Mouse (Mus musculus): ENCODE measurements around the gene Mapk11. TPM values are rescaled to one million over a fixed set of nuclear protein-coding genes. Genes with fewer than 3 reads are reported as not detected.

The Mapk11 gene
- total and polyA plus RNA-seq, 2 experiments from 2014 or later, result 19.3 to 34.8 TPM

- Histone ChIP-seq H3K4me2 (ENCODE audit: low read depth, low read length, poor library complexity, severe bottlenecking) (peak overlapping the region; percentile 96), H3K36me3 (ENCODE audit: insufficient read depth, low read length) (0 out of 2 replicates have a peak, but pooled peaks cover 4% of the 10 kb centered on the region), H3K9ac (replicated peaks; ENCODE audit: low read length, poor library complexity, severe bottlenecking) (peak overlapping the region; percentile 75), H3K27ac (ENCODE audit: low read depth, low read length) (peak overlapping the region; percentile 55), H3K4me3 (ENCODE audit: low read depth, low read length) (peak overlapping the region; percentile 59), H3K27me3 (ENCODE audit: insufficient read depth, low read length) (no peaks in the 10 kb centered on the region), H3K4me1 (ENCODE audit: insufficient read depth, low read length) (peaks cover 35% of the 10 kb centered on the region), H3K9me3 (ENCODE audit: low read length) (no peaks in the 10 kb centered on the region)
- WGBS, result under 1% methylated on average over 63 of the region's 65 CpGs
- TF ChIP-seq CTCF (IDR thresholded peaks at IDR 0.05), result peak; percentile 18; the same call in 1 of the 2 replicates
- ATAC-seq (ENCODE audit: low FRiP score), result peak; percentile 63
- DNase-seq (ENCODE audit: low spot score), result peak; percentile 67
Observed at GRCm38 (mm10) chr15:89173024-89173905, 23.8 kb upstream of the Mapk11 start.

DNA sequence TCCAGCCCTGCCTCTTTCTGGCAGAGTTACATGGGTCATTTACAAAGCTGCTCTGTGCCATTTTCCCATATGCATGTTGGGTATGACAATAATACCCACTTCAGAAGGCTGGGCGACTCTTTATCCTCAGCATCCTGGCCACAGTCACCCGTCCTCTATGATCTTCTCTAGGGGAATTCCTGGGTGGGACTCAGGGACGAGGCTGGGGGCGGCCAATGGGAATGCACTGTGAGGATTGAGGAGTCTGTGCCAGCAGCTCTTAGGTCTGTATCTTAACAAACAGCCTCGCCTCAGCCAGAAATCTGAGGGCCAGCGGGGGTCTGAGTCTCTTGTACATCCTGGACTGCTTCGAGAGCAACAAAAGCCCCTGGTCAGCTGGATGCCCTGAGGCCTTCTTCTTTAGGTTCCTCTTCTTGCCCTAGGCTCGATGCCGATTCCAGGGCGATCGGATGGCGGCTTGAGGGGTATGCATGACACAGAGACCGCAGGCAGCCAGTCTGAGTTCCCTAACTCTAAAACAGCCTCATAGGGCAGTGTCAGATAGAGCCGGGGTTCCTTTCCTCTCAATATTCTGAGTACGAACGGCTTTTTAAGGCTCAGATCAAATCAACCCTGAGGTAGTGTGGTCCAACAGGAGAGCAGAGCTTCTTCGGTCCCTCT, 23.0 kb upstream of the Mapk11 start:
- H3K4me1 ChIP-seq (ENCODE audit: insufficient read depth, low read length), result peaks cover 27% of the 10 kb centered on the region
- peaks cover 12% of the 10 kb centered on the region for H3K36me3 ChIP-seq (ENCODE audit: insufficient read depth, low read length)
- 21% methylated on average over 17 of the region's 17 CpGs for WGBS
- DNase-seq (ENCODE audit: low spot score), result no peak
- H3K27ac ChIP-seq (ENCODE audit: low read depth, low read length), result peak overlapping the region; percentile 55
- peak overlapping the region; percentile 75 for H3K9ac ChIP-seq (replicated peaks; ENCODE audit: low read length, poor library complexity, severe bottlenecking)
- ATAC-seq (ENCODE audit: low FRiP score), result no peak
- H3K27me3 ChIP-seq (ENCODE audit: insufficient read depth, low read length), result no peaks in the 10 kb centered on the region
- H3K9me3 ChIP-seq (ENCODE audit: low read length), result no peaks in the 10 kb centered on the region
- peak overlapping the region; percentile 96 for H3K4me2 ChIP-seq (ENCODE audit: low read depth, low read length, poor library complexity, severe bottlenecking)
- peak overlapping the region; percentile 59 for H3K4me3 ChIP-seq (ENCODE audit: low read depth, low read length)
- no peak for TF ChIP-seq CTCF (IDR thresholded peaks at IDR 0.05)

DNA sequence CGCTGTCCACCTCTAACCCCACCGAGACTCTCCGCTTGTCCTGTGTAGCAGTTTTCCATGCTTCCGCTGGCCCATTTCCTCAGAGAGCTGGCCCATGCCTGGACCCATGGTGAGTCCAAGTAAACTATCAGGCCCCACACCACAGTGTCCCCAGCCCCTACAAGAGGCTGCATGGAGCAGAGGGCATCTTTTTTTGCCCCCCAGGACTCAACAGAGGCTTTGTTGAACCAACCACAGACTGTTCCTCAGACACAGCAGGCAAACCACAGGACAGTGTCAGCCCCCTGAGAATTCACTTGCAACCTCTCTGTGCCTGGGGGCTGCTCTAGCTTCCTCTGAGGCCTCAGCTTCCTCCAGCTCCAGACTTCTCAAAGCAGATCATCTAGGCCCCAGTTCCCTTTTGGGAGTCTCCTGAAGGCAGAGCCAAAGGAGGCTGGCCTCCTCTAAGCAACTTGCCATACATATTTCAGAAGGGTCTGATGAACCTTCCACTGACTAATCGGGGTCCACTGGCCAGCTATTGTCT, 22.2 kb upstream of the Mapk11 start:
- 86% methylated on average over 5 of the region's 5 CpGs for WGBS
- Histone ChIP-seq H3K27me3 (ENCODE audit: insufficient read depth, low read length) (no peaks in the 10 kb centered on the region), H3K4me2 (ENCODE audit: low read depth, low read length, poor library complexity, severe bottlenecking) (no peak overlapping the region), H3K27ac (ENCODE audit: low read depth, low read length) (no peak overlapping the region), H3K36me3 (ENCODE audit: insufficient read depth, low read length) (peaks cover 20% of the 10 kb centered on the region), H3K4me1 (ENCODE audit: insufficient read depth, low read length) (peaks cover 19% of the 10 kb centered on the region), H3K4me3 (ENCODE audit: low read depth, low read length) (no peak overlapping the region), H3K9ac (replicated peaks; ENCODE audit: low read length, poor library complexity, severe bottlenecking) (no peak overlapping the region), H3K9me3 (ENCODE audit: low read length) (no peaks in the 10 kb centered on the region)
- DNase-seq (ENCODE audit: low spot score) (no peak), ATAC-seq (ENCODE audit: low FRiP score) (no peak)
- TF ChIP-seq CTCF (IDR thresholded peaks at IDR 0.05), result no peak

- Histone ChIP-seq H3K27ac (ENCODE audit: low read depth, low read length) (no peak overlapping the region), H3K9me3 (ENCODE audit: low read length) (no peaks in the 10 kb centered on the region), H3K4me2 (ENCODE audit: low read depth, low read length, poor library complexity, severe bottlenecking) (no peak overlapping the region), H3K4me3 (ENCODE audit: low read depth, low read length) (no peak overlapping the region), H3K4me1 (ENCODE audit: insufficient read depth, low read length) (peaks cover 14% of the 10 kb centered on the region), H3K27me3 (ENCODE audit: insufficient read depth, low read length) (no peaks in the 10 kb centered on the region), H3K36me3 (ENCODE audit: insufficient read depth, low read length) (peaks cover 35% of the 10 kb centered on the region), H3K9ac (replicated peaks; ENCODE audit: low read length, poor library complexity, severe bottlenecking) (no peak overlapping the region)
- 61% methylated on average over 3 of the region's 3 CpGs for WGBS
- no peak for ATAC-seq (ENCODE audit: low FRiP score)
- no peak for TF ChIP-seq CTCF (IDR thresholded peaks at IDR 0.05)
- DNase-seq (ENCODE audit: low spot score), result no peak
Observed at GRCm38 (mm10) chr15:89170102-89170501, 20.7 kb upstream of the Mapk11 start.

- no peak overlapping the region; the same call in 1 of the 2 replicates for H3K9ac ChIP-seq (replicated peaks; ENCODE audit: low read length, poor library complexity, severe bottlenecking)
- H3K4me1 ChIP-seq (ENCODE audit: insufficient read depth, low read length), result peaks cover 14% of the 10 kb centered on the region
- no peaks in the 10 kb centered on the region for H3K27me3 ChIP-seq (ENCODE audit: insufficient read depth, low read length)
- H3K9me3 ChIP-seq (ENCODE audit: low read length), result no peaks in the 10 kb centered on the region
- H3K36me3 ChIP-seq (ENCODE audit: insufficient read depth, low read length), result peaks cover 42% of the 10 kb centered on the region
- TF ChIP-seq CTCF (IDR thresholded peaks at IDR 0.05), result no peak
- ATAC-seq (ENCODE audit: low FRiP score) (no peak), DNase-seq (ENCODE audit: low spot score) (peak; percentile 81)
- no peak overlapping the region for H3K4me2 ChIP-seq (ENCODE audit: low read depth, low read length, poor library complexity, severe bottlenecking)
- H3K27ac ChIP-seq (ENCODE audit: low read depth, low read length), result no peak overlapping the region
- 14% methylated on average over 10 of the region's 10 CpGs for WGBS
- no peak overlapping the region for H3K4me3 ChIP-seq (ENCODE audit: low read depth, low read length)
Observed at GRCm38 (mm10) chr15:89169431-89169830, 20.0 kb upstream of the Mapk11 start.

Measured in midbrain, postnatal 0 days (tissue).